Mouse (Mus musculus) ES-E14 (cell line): ENCODE results near the gene Map4k4. TPM values are rescaled to one million over a fixed set of nuclear protein-coding genes. Genes with fewer than 3 reads are reported as not detected.

Source experiments
- DNase-seq: peaks from one replicate; pipeline ENCODE4 v3.0.0-alpha.2; 2013; ENCODE audit warnings: low read depth, low spot score
- H3K27ac ChIP-seq: 2 replicates; pipeline ENCODE4 v1.5.1; 2012; ENCODE audit warnings: low read depth, mild to moderate bottlenecking, low read length, moderate library complexity, mixed read lengths; ENCODE audit not compliant: poor library complexity, insufficient read depth, severe bottlenecking
- H3K36me3 ChIP-seq: 2 replicates; pipeline ENCODE4 v1.6.1; 2012; ENCODE audit warnings: mild to moderate bottlenecking, low read length, moderate library complexity, mixed read lengths; ENCODE audit not compliant: control insufficient read depth, poor library complexity, insufficient read depth, severe bottlenecking
- H3K4me1 ChIP-seq, 2 experiments: fragments of 150-350 bp in 1 of 2; sonication (generic) in 1 of 2; 2 replicates each; pipeline ENCODE4 v1.6.1; 2012; ENCODE audit warnings: low read length in 2 of 2, mild to moderate bottlenecking in 1 of 2, mixed read lengths in 1 of 2; ENCODE audit not compliant: control insufficient read depth in 2 of 2, insufficient read depth in 2 of 2, poor library complexity in 1 of 2
- H3K4me3 ChIP-seq, 2 experiments: fragments of 150-350 bp in 1 of 2; sonication (generic) in 1 of 2; 2 replicates each; pipeline ENCODE4 v1.5.1; 2012; ENCODE audit warnings: low read length in 2 of 2, low read depth in 1 of 2, mild to moderate bottlenecking in 1 of 2, mixed read lengths in 1 of 2; ENCODE audit not compliant: insufficient read depth in 1 of 2, poor library complexity in 1 of 2, severe bottlenecking in 1 of 2
- H3K9ac ChIP-seq: 2 replicates; pipeline ENCODE4 v1.6.1; 2012; ENCODE audit warnings: low read depth, mild to moderate bottlenecking, low read length, mixed read lengths; ENCODE audit not compliant: poor library complexity, insufficient read depth, severe bottlenecking
- H3K9me3 ChIP-seq: fragments of 150-350 bp; sonication (generic); 2 replicates; pipeline ENCODE4 v1.6.1; 2012; ENCODE audit warnings: low read depth, mild to moderate bottlenecking, low read length; ENCODE audit not compliant: control insufficient read depth, insufficient read depth
- CHD2 ChIP-seq: IDR thresholded peaks from 2 replicates; pipeline ENCODE4 v1.6.1; 2014; ENCODE audit warnings: mild to moderate bottlenecking, low read depth, low read length, inconsistent platforms
- HCFC1 ChIP-seq: IDR thresholded peaks from 2 replicates; pipeline ENCODE4 v1.6.1; 2012; ENCODE audit warnings: low read length, inconsistent platforms, borderline replicate concordance; ENCODE audit not compliant: insufficient read depth
- MAFK ChIP-seq: IDR thresholded peaks from 2 replicates; pipeline ENCODE4 v1.6.1; 2014; ENCODE audit warnings: mild to moderate bottlenecking, low read depth, low read length, inconsistent platforms; ENCODE audit not compliant: insufficient read depth
- ZC3H11A ChIP-seq: IDR thresholded peaks from 2 replicates; pipeline ENCODE4 v1.6.1; 2012; ENCODE audit warnings: low read depth, mild to moderate bottlenecking, inconsistent platforms, low read length, borderline replicate concordance
- ZNF384 ChIP-seq: IDR thresholded peaks from 2 replicates; pipeline ENCODE4 v1.6.1; 2012; ENCODE audit warnings: low read depth, low read length, inconsistent platforms
- in situ Hi-C, 2 experiments: fragments of 600-800 bp; cut with MboI; formaldehyde crosslinking; loops; one replicate each; pipeline ENCODE4 v1.15.1; 2025; ENCODE audit warnings: low sequenced_read_pairs in 2 of 2, inconsistent platforms in 1 of 2; ENCODE audit not compliant: unreplicated experiment in 2 of 2
- total RNA-seq: library from RNA; depleted of rRNA; stranded (reverse); fragments of 300-350 nt; gene quantifications from 2 replicates; pipeline ENCODE4 v1.2.3, GENCODE M21; 2012

Map4k4 gene
- total RNA-seq, 1 experiment, result 142 TPM

DNA sequence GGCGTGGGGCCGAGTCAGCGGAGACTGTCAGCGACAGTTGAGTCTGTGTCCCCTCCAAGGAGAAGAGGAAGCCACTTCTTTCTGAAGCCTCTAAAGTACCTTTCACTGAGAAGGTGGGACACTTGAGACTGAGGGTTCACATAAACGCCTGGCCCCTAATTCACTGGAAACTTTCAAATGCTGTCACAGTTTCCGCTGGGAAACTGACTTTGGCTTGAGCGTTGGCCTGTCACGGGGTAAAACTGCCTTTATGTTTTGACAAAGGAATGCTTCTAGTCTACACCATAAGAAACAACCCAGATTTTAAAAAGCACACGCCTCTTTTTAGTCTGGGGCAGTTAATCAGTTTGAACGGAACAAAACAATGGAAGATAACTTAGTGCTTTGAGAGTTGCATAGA lies 32.2 kb downstream of the Map4k4 start:
- Histone ChIP-seq H3K36me3 (peaks cover 2% of the 10 kb centered on the region; the same call in 1 of the 2 replicates), H3K4me3 (no peak overlapping the region), H3K9me3 (no peaks in the 10 kb centered on the region), H3K27ac (no peak overlapping the region), H3K4me1 (peaks cover 7 to 10% of the 10 kb centered on the region in 2 experiments), H3K9ac (no peak overlapping the region)
- no peak for DNase-seq
- TF ChIP-seq HCFC1 (no peak), MAFK (no peak), ZC3H11A (no peak), ZNF384 (no peak), CHD2 (no peak)
- in situ Hi-C loops, result no loop called here

DNA sequence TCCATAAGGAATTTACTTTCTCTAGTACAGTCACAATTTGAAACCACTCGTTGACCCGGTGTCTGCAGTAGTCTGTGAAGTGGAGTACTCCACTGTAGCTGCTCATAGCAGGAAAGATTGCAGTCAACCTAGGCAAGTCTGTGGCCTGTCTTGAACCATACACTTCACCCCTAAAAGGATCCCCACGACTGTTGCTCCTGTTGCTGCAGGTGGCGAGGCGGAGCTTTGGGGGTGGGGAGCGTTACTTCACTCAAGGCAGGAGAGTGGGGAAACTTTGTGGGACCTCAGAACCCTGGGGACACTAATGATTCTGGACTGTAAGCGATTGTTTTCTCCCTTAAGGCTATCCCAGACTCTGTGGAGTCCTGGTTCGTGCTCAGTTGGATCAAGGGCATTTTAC lies 34.2 kb downstream of the Map4k4 start:
- Histone ChIP-seq H3K4me3 (no peak overlapping the region; a peak in 1 of 4 replicates), H3K4me1 (peaks cover 7 to 10% of the 10 kb centered on the region in 2 experiments), H3K9me3 (no peaks in the 10 kb centered on the region), H3K9ac (no peak overlapping the region), H3K36me3 (peaks cover 5% of the 10 kb centered on the region; the same call in 1 of the 2 replicates), H3K27ac (no peak overlapping the region)
- TF ChIP-seq HCFC1 (no peak), CHD2 (no peak), ZNF384 (no peak), ZC3H11A (no peak), MAFK (no peak)
- DNase-seq, result no peak
- in situ Hi-C loops, result no loop called here

DNA sequence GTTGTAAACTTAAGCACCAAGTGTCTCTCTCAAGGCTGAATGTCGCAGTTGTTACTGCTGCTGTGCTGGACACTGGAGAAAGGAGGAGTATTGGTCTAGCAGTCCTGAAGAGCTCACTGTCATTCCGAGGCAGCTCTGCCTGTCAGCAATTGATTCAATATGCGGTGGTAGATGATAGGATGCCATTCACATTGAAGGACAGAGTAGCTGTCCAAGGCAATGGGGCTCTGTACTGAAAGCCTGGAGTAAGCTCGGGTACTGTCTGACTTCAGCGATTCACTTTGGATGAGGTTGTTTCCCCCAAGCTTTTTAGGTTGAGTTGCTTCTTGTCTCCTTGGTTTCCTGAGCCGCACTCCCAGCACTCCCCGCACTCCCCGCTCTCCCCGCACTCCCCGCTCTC lies 34.9 kb downstream of the Map4k4 start:
- Histone ChIP-seq H3K4me3 (peak overlapping the region; percentile 62 to 86), H3K9me3 (no peaks in the 10 kb centered on the region), H3K9ac (peak overlapping the region; percentile 5; the same call in 1 of the 2 replicates), H3K4me1 (peaks cover 7 to 10% of the 10 kb centered on the region in 2 experiments), H3K27ac (no peak overlapping the region; the same call in 1 of the 2 replicates), H3K36me3 (peaks cover 5% of the 10 kb centered on the region; the same call in 1 of the 2 replicates)
- in situ Hi-C loops, result no loop called here
- peak; percentile 43 for DNase-seq
- no peak for TF ChIP-seq MAFK
- TF ChIP-seq HCFC1, result peak; percentile 18; the same call in 1 of the 2 replicates

DNA sequence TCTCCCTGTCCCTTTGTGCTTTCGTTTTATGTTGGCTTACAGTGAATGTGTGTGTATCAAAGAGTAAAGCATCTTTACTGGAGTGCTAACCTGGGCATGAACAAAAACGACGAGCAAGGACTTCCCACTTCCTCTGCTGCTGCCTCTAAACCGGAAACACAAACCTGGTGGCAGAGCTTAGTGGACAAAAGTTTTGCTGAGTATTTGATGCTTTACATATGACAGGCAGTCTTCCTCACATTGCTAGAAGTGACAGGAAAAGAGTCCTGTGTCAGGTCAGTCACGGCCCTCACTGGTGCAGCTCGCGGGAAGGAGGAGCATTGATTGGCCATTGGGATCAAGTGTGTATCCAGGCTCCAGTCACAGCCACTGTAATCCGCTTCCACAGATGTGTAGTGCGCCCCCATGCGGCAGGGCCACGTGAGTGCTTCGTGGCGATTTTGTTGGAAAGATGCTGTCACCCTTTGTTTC lies 35.7 kb downstream of the Map4k4 start:
- Histone ChIP-seq H3K9me3 (no peaks in the 10 kb centered on the region), H3K9ac (no peak overlapping the region), H3K27ac (peak overlapping the region; percentile 49; the same call in 1 of the 2 replicates), H3K4me3 (peak overlapping the region; percentile 86 to 92), H3K4me1 (peaks cover 7 to 16% of the 10 kb centered on the region in 2 experiments), H3K36me3 (peaks cover 5% of the 10 kb centered on the region; the same call in 1 of the 2 replicates)
- peak; percentile 78 for DNase-seq
- in situ Hi-C loops, result no loop called here
- TF ChIP-seq ZNF384, result no peak
- no peak for TF ChIP-seq ZC3H11A
- no peak for TF ChIP-seq CHD2
- TF ChIP-seq MAFK, result 0 out of 2 replicates have a peak, but pooled peaks have one; percentile 41
- TF ChIP-seq HCFC1, result peak; percentile 39; the same call in 1 of the 2 replicates

DNA sequence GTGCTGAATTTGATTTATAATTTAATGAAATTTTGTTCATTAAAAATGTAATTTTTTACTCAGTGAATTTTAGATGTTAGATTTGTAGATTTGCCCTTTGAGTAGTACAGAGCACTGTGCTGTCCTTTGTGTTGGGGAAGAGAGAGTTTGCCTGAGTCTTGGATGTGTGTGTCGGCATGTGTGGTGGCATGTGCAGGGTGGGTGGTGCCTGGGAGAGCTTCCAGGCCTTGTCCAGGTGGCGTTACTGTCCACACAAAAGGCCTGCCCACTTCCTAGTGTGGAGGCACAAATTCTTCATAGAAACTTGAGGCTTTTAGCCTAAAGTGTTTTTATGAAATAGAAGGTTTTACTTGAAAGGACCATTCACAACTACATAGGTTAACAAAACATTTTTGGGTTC lies 36.2 kb downstream of the Map4k4 start:
- H3K4me3 ChIP-seq, result peak overlapping the region in 1 of 2 experiments; percentile 92; a peak in 1 of 4 replicates
- peaks cover 5% of the 10 kb centered on the region; the same call in 1 of the 2 replicates for H3K36me3 ChIP-seq
- H3K9me3 ChIP-seq, result no peaks in the 10 kb centered on the region
- H3K4me1 ChIP-seq, result peaks cover 7 to 18% of the 10 kb centered on the region in 2 experiments
- in situ Hi-C loops, result no loop called here
- no peak for TF ChIP-seq MAFK
- TF ChIP-seq ZC3H11A, result no peak
- TF ChIP-seq HCFC1, result no peak
- TF ChIP-seq CHD2, result no peak
- no peak for TF ChIP-seq ZNF384
- no peak overlapping the region for H3K9ac ChIP-seq
- H3K27ac ChIP-seq, result no peak overlapping the region
- no peak for DNase-seq
